Mouse (Mus musculus) embryonic facial prominence, embryonic 10.5 days (tissue): ENCODE measurements around the gene Atg9a. TPM values are rescaled to one million over a fixed set of nuclear protein-coding genes. Genes with fewer than 3 reads are reported as not detected.

Source experiments
- DNase-seq: peaks from one replicate; pipeline ENCODE4 v3.0.0-alpha.2; 2017; ENCODE audit warnings: low spot score
- H3K27ac ChIP-seq: fragments of 300-500 bp; sonication (generic); replicated peaks from 2 replicates; pipeline ENCODE4 v1.5.1; 2016; ENCODE audit warnings: mild to moderate bottlenecking
- H3K27me3 ChIP-seq: fragments of 300-500 bp; sonication (generic); replicated peaks from 2 replicates; pipeline ENCODE4 v1.6.1; 2016; ENCODE audit warnings: low read depth, mild to moderate bottlenecking; ENCODE audit not compliant: poor library complexity, severe bottlenecking
- H3K36me3 ChIP-seq: fragments of 300-500 bp; sonication (generic); replicated peaks from 2 replicates; pipeline ENCODE4 v1.6.1; 2016; ENCODE audit warnings: mild to moderate bottlenecking, moderate library complexity
- H3K4me1 ChIP-seq: fragments of 300-500 bp; sonication (generic); 2 replicates; pipeline ENCODE4 v1.6.1; 2016
- H3K4me3 ChIP-seq: fragments of 300-500 bp; sonication (generic); 2 replicates; pipeline ENCODE4 v1.5.1; 2016; ENCODE audit warnings: mild to moderate bottlenecking, moderate library complexity
- H3K9me3 ChIP-seq: fragments of 300-500 bp; sonication (generic); 2 replicates; pipeline ENCODE4 v1.6.1; 2016; ENCODE audit warnings: mild to moderate bottlenecking
- WGBS: fragments of 180-500 bp; shearing (Covaris S2); methylation state at CpG from one replicate; pipeline ENCODE4 v1.1.7; 2016; 5-methylcytosine and 5-hydroxymethylcytosine counted together
- polyA plus RNA-seq: library from polyadenylated mRNA; unstranded; fragments of >200 nt; fragmentation: Nextera tagmentation; extraction: Ambion mirVana; gene quantifications from 2 replicates; pipeline ENCODE4 v1.2.1, GENCODE M21; 2016

Atg9a gene
- polyA plus RNA-seq, 1 experiment from 2014 or later, result 21.8 TPM

DNA sequence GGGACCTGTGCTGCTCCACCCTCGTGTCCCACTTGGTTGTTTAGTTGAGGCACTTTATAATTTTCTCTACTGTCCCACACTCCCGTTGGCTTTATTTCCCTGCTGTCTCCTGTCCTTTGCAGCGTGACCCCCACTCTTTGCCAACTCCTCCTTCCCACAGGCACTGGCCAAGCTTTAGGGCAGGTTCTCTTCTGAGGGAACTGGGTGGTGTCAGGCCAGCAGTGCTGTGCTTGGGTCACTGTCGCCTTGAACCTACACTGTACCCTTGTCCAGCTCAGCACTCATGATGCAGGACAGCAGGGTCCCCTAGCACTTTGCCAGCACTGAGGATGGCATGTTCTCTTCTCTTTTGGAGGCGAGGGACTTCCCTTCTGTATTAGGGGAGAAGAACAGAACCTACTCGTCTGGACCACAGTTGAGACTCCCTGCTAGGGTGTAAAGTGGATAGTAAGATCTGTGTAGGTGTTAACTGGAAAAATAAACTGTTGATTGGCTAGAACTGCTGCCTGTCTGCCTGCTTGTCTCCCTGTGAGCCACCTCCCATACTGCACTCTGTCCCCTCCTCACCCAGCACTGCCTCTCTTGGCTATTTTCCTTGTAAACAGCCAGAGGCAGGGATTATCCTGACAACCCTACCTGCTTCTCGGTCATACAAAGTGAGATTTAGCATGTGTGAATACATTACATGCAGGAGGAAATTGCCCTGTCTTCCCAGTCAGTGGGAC, 44.4 kb downstream of the Atg9a start:
- DNase-seq, result no peak
- Histone ChIP-seq H3K27ac (no peak overlapping the region), H3K9me3 (no peaks in the 10 kb centered on the region), H3K4me1 (peaks cover 18% of the 10 kb centered on the region), H3K4me3 (no peak overlapping the region), H3K36me3 (peaks cover 57% of the 10 kb centered on the region), H3K27me3 (no peaks in the 10 kb centered on the region)
- WGBS, result 76% methylated on average over 7 of the region's 7 CpGs

DNA sequence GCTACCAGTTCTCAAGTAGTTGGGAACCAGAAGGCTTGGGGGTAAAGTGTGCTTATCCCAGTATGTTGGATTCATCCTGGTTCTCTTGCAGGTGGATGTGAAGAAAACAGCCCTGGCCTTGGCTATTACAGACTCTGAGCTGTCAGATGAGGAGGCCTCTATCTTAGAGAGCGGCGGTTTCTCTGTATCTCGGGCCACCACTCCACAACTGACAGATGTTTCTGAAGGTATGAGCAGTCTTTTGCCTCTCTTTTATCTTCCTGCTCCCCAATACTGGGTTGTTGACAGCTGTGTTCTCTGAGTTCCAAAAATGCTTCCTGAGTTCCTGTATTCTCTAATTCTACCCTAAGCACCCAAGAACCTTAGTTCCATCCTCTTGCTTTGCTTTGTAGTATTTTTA, 46.4 kb downstream of the Atg9a start:
- no peak for DNase-seq
- Histone ChIP-seq H3K4me1 (peaks cover 31% of the 10 kb centered on the region), H3K36me3 (peaks cover 57% of the 10 kb centered on the region), H3K4me3 (no peak overlapping the region), H3K27ac (no peak overlapping the region), H3K27me3 (no peaks in the 10 kb centered on the region), H3K9me3 (no peaks in the 10 kb centered on the region)
- WGBS, result 90% methylated on average over 3 of the region's 3 CpGs

DNA sequence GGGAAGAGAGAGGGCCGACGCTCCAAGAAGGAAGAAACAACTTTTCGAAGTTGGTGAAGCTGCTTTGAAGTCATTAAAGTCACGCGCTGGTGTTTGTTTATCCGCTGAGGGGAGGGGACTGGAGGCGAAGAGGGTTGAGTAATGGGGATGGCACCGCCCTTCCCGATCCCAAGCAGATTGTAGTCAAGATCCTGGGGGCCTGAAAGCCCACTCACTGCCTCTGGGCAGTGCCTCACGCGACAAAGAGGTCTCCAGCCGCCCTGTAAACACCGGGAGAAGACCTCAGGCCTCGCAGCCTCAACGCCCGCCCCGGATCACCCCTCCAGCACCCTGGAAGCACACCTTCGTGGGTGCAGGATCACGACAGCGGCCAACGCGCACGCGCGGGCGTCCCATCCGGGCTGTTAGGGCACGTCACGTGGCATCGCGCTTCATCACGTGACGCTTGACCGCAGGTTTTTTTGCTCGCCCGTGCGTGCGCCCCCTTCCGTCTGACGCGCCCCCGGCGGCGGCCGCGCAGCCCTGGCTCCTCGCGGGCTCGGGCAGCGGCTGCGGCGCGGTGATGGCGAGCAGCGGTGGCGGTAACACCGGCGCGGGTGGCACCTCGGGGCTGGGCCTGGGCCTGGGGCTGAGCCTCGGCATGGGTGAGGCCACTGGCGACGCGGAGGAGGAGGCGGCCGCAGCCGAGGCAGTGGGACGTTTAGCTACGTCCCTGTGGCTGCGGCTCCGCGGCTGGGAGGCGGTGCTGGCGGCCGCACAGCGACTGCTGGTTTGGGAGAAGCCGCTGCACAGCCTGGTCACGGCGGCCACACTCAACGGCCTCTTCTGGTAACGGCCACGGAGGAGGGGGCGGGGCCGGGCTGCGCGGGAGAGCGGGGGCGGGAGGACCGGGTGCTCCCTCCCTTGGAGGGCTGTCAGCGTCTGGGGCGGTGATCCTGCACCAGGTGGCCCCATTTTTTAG, 49.4 kb downstream of the Atg9a start, which contains the start of the genes Cnppd1 and Retreg2:
Cnppd1 (minus strand) TSS at position 411 of the 961 bp plus-strand sequence.
Retreg2 (plus strand) TSS at position 478 of the 961 bp plus-strand sequence.
- WGBS, result under 1% methylated on average over 91 of the region's 91 CpGs
- H3K9me3 ChIP-seq, result no peaks in the 10 kb centered on the region

DNA sequence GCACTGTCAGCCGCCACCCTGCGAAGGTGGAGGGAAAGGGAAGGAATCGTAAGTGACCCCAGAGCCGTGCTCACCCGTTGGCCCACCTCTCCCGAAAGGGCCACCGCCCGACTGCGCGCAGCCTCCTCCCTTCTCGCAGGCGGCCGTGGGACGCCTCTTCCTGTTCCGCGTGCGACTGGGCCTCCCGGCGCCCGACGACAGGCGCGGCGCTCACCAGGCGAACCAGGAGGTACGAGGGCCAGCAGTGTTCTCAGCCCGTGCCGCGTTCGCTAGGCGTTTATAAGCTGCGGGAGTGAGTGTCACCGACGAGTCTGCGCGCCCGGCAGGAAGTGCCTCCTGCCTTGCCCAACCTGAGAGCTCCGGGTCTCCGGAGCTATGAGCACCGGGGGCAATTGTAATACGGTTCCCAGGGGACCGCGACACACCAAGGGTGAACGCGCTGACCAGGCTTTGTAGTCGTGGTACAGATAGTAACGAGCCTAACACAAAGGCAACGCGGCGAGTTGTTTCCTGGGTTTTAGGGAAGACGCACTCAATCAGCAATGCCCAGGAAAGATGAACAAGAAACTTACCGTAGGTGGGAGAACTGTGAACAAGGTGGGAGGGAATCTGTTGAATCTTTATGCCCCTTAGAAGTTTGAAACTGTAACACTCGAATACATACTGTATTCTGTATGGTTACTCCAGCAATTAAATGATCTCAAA, 50.4 kb downstream of the Atg9a start:
- peaks cover 33% of the 10 kb centered on the region for H3K4me1 ChIP-seq
- H3K27ac ChIP-seq, result peak overlapping the region; percentile 96
- no peaks in the 10 kb centered on the region for H3K9me3 ChIP-seq
- DNase-seq, result peak; percentile 58
- under 1% methylated on average over 53 of the region's 53 CpGs for WGBS
- peaks cover 60% of the 10 kb centered on the region for H3K36me3 ChIP-seq
- peak overlapping the region; percentile 89 for H3K4me3 ChIP-seq
- no peaks in the 10 kb centered on the region for H3K27me3 ChIP-seq

More for the DNA sequence above, 49.4 kb downstream of the Atg9a start, which contains the start of the genes Cnppd1 and Retreg2:
- H3K27ac ChIP-seq, result peak within 1 kb of the TSS; percentile 96
- peaks cover 60% of the 10 kb centered on the region for H3K36me3 ChIP-seq
- H3K4me3 ChIP-seq, result peak within 1 kb of the TSS; percentile 89
- DNase-seq, result peak; percentile 97
- no peaks in the 10 kb centered on the region for H3K27me3 ChIP-seq
- peaks cover 33% of the 10 kb centered on the region for H3K4me1 ChIP-seq

DNA sequence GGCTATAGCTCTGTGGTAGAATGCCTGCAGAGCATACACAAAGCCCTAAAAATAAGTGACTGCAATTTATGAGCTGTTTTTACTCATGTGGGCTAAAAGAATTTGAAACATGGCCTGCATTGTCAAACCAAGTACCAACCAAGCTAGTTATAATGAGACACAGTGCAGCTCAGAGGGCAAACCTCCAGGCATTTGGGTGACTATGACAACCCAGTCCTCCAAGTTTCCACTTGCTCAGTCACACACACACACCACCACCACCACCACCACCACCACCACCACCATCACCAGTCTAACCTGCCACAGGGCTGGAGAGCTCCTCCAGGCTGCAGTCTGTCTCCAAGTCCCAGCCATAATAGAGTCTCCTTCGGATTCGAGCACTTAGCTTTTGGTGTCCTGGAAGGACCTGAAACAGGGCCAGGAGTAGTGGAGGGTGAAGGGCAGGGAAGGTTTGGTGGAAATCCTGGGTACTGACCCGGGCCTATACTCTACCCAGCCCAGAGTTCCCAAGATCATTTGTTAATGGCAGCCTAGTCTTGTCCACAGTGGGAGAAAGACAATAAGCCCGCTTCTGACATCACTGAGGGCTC, 51.3 kb downstream of the Atg9a start:
- Histone ChIP-seq H3K4me3 (peak overlapping the region; percentile 89), H3K4me1 (peaks cover 33% of the 10 kb centered on the region), H3K27ac (peak overlapping the region; percentile 96), H3K27me3 (no peaks in the 10 kb centered on the region), H3K9me3 (no peaks in the 10 kb centered on the region), H3K36me3 (peaks cover 60% of the 10 kb centered on the region)
- 67% methylated on average over 4 of the region's 4 CpGs for WGBS
- DNase-seq, result no peak

DNA sequence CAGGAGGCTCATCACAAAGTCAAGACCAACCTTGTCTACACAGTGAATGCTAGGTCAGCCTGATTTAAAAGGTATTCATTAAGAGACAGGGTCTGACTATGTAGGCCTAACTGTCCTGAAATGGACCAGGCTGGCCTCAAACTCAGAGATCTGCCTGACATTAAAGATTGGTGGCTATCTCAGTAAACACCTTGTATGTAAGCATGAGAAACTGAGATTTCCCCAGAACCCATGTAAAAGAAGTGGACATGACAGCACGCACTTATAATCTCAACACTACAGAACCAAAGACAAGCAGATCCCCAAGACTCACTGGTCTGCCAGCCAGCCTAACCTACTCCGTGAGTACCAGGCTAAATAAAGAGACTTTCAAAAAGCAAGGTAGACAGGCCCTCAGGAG, 53.5 kb downstream of the Atg9a start:
- 92% methylated on average over 2 of the region's 2 CpGs for WGBS
- H3K4me1 ChIP-seq, result peaks cover 21% of the 10 kb centered on the region
- H3K36me3 ChIP-seq, result peaks cover 51% of the 10 kb centered on the region
- H3K27me3 ChIP-seq, result no peaks in the 10 kb centered on the region
- no peaks in the 10 kb centered on the region for H3K9me3 ChIP-seq
- no peak for DNase-seq
- H3K4me3 ChIP-seq, result no peak overlapping the region
- no peak overlapping the region for H3K27ac ChIP-seq

DNA sequence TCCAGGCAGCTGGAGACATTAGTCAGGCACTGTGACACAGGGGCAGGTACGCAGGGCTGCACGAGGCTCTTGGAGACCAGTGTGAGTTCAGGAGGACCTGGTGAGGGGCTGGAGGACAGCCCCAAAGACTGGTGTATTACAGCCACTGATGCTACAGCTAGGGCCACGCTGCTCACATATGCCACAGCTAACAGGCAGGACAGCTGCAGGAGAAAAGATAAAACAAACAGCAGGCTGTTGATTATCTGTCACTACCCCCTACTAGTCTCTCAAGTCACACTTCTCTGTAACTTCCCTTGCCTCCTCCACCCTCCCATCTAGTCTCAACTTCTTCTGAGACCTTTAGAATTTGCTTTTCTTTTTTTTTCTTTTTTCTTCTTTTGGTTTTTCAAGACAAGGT, 55.3 kb downstream of the Atg9a start:
- no peak overlapping the region for H3K27ac ChIP-seq
- no peaks in the 10 kb centered on the region for H3K27me3 ChIP-seq
- no peak for DNase-seq
- peaks cover 13% of the 10 kb centered on the region for H3K4me1 ChIP-seq
- no peak overlapping the region for H3K4me3 ChIP-seq
- H3K36me3 ChIP-seq, result peaks cover 51% of the 10 kb centered on the region
- 69% methylated on average over 3 of the region's 3 CpGs for WGBS
- H3K9me3 ChIP-seq, result no peaks in the 10 kb centered on the region

DNA sequence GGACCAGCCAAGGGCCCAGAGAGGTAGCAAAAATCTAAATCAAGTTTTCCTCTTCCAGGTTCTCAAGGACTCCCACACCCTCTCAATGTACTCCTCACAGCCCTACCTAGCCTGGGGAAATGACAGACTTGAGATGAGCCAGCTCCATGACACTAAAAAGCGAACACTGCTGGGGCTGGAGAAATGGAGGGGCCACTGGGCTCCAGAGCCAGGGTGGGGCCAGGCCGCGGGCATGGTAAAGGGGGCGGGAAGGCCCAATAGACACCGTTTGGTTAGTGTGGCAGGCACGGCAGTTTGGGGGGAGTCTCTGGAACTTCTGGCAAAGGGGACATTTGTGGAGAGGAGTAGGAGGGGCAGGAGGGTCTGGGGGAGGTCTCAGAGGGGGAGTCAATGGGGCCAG, 55.7 kb downstream of the Atg9a start:
- Histone ChIP-seq H3K27ac (no peak overlapping the region; the same call in 1 of the 2 replicates), H3K36me3 (peaks cover 51% of the 10 kb centered on the region)
- no peak for DNase-seq

DNA sequence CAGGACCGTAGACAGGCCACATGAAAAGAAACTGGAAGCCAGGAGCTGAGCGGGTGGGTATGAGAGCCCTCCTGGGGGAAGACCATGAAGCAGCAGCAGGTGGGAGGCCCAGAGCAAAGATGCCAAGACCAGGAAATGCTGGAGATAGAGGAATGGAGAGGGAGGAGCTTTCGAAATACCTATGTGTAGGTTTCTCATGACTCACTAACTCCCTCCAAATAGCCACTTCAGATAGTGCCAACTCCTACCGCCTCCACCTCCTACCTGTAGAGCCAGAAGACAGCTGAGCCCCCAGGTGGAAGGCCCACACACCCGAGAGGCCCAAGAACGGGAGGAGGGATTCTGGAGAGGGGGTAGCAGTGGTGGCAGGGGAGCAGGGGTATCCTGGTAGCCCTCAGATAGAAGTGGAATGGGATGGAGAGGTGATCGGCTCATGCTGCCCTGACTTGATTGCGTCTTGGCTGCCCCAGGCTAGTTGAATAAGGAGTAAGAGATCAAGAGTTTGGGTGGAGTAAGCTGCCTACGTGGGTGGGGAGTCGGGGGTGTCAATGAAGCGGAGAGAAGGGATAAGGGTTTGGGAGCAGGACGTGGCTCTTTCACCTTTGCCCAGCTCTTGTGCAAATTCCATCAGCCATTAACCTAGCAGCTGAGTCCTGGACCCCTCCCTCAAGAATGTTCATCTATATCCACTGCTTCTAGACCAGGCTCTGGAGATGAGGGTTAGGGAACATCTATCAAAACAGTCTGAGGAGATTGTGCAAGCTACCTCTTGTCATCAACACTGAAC, 58.4 kb downstream of the Atg9a start, which contains the start of gene Slc23a3:
Slc23a3 (minus strand) TSS at position 470 of the 787 bp plus-strand sequence.
- Histone ChIP-seq H3K9me3 (no peaks in the 10 kb centered on the region), H3K36me3 (peaks cover 37% of the 10 kb centered on the region), H3K4me3 (no peak within 1 kb of the TSS), H3K4me1 (no peaks in the 10 kb centered on the region), H3K27ac (no peak within 1 kb of the TSS), H3K27me3 (no peaks in the 10 kb centered on the region)
- no peak for DNase-seq
- 68% methylated on average over 12 of the region's 12 CpGs for WGBS

More for the DNA sequence above, 55.7 kb downstream of the Atg9a start:
- 76% methylated on average over 6 of the region's 6 CpGs for WGBS
- H3K9me3 ChIP-seq, result no peaks in the 10 kb centered on the region
- H3K27me3 ChIP-seq, result no peaks in the 10 kb centered on the region
- no peak overlapping the region for H3K4me3 ChIP-seq
- H3K4me1 ChIP-seq, result peaks cover 9% of the 10 kb centered on the region
